Mouse (Mus musculus): ENCODE results near the gene Prok1.

DNA sequence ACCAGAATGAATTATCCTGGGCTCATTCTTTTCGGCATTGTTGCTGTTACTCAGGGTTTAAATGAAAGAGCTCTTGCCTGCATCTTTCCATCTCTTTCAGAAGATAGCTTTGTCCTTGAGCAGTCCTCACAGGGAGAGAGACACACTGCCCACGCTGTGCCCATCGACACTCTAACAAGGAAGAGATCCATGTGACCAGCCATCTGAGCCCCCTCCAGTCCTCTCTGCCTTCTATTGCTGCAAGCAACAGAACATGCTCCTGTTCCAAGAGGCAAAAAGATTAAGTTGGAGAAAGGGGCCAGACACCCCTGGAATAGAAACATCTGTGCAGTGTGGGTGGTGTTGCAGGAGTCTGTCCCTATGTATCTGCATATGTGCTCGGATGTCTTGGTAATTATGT is 52.5 kb downstream of the Prok1 start:
- no peak for TF ChIP-seq CTCF (IDR thresholded peaks at IDR 0.05; ENCODE audit: low read depth)
- TF ChIP-seq EP300 (IDR thresholded peaks at IDR 0.05; ENCODE audit: low read depth): no peak

All from liver, embryonic 14.5 days (tissue).